Mouse (Mus musculus) testis, postnatal 14 days (tissue): Measurements from ENCODE around the gene Col18a1.
A peak's percentile ranks its signal among the peaks of the same experiment; 100 is the strongest.

ENCODE experiments used
- DNase-seq: peaks from one replicate; pipeline ENCODE4 v3.0.0; 2021; ENCODE audit warnings: low spot score

Col18a1 gene

DNA sequence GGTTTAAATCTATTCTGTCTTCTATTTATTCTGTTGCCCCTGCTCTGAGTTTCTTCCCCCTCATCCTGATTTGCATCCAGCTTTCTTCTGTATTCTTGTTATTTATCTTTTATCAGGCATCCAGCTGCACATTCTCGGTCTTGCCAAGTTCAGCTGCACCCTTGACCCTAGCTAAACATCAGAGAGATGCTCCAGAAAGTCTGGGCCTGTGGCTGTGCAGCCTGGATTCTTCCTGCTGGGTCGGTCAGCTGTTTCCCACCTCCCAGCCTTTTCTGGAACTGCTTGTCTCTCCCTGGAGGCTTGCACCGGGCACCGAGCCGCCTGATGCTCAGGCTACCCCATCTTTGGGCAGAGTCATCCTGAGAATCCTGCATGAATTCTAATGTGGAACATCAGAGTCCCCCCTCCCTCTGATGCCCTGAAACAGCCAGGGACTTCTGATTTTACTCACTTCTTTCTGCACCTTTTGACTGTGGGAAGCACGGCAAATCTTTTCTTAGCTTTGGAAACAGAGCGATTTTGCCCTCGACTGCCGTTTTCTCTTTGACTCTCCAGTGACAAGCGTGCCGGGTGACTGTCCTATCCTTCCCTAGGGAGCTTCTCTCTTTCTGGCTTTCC, 103.8 kb downstream of the Col18a1 start:
- peak; percentile 54 for DNase-seq

DNA sequence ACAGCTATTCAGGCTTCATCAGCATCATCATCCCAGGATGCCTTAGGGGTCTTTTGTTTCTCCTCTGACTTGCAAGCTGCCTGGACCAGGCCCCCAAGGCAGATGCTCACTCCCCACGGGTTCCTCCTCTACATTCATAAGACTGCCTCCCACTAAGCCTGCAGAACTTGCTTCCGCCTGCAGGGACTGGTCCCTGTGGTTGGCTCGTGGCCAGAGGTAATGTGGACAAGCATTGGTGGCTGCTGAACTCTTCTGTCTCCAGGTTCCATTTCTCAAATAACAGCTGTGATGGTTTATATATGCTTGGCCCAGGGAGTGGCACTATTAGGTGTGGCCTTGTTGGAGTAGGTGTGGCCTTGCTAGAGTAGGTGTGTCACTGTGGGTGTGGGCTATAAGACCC, 104.9 kb downstream of the Col18a1 start:
- no peak for DNase-seq

DNA sequence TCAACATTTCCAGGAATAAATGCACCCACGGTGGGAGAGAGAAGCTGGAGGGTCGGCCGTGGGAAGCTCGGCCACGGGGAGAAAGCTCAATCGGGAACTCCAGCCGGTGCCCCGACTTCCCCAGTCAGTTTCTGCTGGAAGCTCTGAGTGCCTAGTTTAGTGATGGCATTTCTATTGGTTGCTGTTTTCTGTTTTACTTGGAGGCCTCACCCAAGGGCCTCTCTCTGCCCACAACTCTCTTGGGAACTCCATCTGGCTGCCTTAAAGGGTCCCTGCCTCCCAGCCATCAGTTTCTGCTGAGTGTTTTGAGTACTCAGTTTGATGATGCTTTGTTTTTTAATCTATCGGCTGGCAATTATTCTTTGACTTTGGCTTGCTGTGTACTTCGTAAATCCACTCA, 109.6 kb downstream of the Col18a1 start:
- no peak for DNase-seq

DNA sequence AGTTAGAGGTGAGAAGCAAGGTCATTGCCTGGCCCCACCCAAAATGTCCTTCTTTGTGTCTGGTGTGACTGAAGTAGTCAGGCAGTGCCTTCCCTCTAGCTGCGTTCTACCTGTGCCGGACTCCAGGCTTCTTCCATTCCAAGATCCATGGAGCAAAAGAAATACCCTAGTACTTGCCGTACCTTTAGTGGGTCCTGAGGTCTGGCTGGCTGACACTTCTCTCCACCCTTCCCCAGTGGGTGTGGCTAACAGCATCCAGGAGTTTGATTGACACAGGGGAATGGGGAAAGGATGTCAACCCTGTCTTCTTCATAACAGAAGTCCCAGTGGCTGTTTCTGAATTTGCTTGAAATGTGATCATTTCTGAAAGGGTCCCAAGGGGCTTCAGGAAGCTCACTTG, 117.7 kb downstream of the Col18a1 start:
- DNase-seq, result no peak

DNA sequence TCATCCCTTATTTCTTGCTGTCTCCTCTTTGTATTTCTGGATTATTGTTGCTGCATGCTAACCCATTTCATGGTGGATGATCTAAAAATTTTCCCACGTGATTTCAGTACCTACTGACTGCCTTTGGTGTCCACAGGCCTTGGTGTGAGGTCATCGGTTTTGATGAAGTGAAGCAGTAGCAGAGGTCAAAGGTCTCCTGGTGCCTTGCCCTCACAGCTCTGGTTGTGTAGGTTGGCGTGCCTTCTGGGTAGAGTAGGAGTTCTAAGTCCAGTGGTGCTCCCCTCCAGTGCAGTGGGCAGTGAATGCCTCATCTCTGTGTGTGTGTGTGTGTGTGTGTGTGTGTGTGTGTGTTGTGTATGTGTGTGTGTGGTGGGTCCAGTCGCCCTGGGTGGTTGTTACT, 118.2 kb downstream of the Col18a1 start:
- DNase-seq, result no peak

DNA sequence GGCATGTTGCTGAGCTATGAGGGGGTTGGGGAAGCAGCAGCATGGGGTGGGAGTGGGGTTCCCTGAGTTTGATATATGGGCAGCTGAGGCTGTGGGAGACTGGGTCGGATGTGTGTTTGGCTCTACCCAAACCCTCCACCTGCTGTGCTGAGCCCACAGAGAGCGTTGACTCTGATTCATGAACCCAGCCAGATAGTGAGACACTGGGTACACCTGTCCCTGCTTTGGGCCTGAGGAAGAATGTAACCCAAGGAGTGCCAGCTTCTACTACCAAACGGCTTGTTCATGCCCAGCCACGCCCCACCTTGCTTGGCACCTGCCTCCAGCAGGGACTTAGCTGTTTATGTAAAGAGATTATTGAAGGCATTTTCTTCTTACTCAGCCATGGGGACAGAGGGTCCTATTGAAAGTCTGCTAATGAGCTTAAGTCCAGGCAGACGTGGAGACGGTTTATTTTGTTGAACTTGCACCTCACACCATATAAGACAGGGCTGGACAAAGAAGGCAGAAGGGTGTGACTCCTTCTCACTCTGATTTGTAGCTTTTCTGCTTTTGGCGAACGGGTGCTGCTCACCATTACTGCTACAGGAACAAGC, 127.7 kb downstream of the Col18a1 start:
- DNase-seq, result no peak

DNA sequence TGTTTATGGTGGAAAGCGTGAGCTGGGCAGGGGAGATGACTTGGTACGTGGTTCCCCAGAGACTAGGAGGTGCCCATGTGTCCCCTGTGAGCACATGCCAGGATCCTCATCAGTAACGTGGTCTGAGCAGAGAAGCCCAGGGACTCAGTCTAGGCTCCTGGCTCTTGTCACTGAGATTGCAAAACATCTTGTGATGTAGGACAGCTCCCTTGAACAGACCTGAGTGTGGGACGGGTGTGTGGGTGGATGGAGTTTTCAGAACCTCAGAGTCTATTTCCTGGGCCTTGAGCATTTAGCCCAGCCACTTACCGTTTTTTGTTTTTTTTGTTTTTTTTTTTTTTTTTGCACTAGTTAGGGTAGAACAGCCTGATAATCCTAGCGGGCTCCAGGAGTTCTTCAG, 130.9 kb downstream of the Col18a1 start:
- DNase-seq, result no peak

DNA sequence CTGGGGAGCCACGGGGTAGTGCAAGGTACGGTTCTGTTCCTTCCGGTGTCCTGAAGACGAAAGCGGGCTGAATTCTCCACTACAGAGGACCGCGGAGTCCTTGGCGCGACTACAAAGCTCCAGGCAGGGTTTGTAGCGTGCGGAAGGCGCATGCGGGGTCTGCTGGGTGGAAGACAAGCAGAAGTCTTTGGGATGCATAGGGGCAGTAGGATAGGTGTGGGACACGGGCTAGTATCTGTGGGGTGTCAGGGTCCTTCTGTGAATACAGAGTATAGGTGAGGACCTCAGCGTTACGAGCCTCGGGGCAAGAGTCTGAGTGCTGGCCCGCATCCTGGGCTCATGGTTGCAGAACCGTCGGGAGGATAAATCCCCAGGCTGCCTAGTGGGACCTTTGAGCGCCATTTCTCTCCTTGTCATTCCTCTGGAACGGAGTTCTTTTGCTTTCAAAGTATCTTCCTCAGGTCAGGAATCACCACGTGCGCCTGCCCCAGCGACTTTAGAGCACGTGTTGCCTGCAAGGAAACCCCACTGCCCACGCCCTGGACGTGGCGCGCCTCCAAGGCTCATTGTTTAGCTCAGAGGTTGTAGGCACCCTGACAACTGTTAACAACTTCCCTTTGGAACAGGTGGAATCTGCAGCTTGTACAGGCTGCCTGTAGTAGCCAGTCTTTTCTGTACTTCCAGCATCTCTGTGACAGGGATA, 132.9 kb downstream of the Col18a1 start:
- DNase-seq, result peak; percentile 55

DNA sequence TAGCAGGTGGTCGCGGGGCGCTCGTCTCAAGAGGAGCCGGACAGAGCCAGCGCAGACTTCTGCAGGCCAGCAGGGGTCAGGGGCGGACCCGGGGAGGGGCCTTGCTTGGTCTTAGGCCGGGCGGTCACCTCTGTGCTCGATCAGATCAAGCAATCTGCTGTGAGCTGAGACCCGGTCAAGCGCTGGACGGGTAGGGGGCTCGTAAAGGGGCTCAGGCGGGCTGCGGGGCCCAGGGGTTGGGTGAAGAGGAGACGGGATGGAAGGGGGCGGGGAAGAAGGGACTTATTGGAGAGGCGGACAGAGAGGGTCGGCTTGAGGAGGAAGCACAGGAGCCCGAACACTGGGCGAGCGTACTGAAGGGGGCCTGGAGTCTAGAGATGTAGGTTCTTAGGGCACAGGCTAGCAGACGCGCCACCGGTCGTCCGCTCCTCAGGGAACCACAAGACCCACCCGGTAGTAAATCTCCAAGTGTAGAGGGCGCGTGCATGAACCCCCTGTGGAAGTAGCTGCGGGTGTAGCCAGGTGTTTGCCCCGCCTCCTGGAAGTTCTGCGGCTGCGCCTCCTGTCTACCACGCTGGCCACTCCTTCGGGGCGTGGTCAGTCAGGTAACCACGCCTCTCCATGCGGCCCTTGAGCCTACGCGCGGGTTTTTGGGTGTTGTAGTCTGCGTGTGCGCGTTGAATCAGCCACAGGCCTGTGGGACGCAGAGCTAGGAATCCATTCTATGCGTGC, 133.6 kb downstream of the Col18a1 start:
- DNase-seq, result peak; percentile 91

DNA sequence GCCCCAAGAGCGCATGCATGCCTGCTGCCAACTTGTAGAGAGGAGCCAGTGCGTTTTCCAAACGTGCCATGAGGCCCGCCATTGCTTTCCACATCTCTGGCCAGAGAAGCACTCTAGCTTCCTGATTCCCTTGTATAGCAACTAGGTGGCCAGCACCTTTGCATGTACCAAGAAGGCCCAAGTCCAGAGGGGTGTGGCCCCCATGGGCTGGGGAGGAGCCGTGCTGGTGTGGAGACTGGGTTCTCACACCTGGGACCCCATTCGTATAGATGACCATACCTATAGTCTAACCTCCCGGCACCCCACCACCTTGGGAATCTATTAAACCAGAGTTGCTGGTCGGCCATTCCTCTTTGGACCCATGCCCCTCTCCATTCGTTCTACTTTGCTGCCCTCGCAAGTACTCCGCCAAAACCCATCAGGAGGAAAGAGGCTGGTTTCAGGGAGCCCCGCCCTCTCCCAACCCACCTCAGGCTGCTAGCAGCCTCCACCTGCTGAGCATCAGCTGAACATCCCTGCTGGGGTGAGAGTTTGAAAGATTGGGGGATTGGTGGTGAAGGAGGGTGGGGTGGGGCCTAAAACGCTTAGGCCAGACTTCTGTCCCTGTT, 134.5 kb downstream of the Col18a1 start, which contains the start of gene Slc19a1:
Gene Slc19a1, plus strand, starts transcription at position 474 of the 608 bp plus-strand sequence.
- no peak for DNase-seq

DNA sequence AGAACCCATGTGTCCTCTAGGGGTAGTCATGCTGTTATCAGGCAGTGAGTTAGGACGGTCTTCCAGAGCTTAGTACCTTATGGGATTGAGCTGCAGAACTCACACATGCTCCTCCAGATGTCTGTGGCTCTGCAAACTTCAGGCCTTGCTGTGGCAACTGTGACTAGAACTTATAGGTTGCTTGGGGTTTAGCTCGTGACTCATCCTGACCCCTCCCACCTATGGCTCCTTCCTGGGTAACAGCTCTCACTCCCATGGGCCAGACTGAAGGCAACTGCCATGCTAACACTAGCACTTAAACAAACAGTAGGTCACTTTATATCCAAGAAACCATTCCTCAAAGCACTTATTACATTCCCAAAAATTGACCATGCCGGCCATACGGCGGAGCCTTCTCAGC, 135.7 kb downstream of the Col18a1 start:
- no peak for DNase-seq

DNA sequence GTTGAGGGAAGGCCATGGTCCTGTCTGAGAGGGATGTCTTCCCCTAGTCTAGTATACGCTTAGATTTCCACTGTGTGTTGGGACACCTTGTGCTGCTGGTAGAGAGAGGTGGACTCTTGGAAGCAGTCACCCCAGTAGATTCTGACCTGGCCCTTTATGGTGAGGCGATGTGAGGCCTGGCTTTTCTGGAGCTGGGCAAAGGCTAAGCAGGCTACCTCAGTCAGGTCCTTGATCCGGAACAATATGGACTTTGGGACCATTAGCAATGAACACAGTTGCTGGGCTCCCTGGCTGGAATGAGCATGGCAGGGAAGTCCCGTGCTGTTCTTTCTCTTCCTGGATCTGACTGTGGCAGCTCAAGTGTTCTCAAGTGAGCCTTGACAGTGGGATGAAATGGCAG, 136.6 kb downstream of the Col18a1 start:
- no peak for DNase-seq

DNA sequence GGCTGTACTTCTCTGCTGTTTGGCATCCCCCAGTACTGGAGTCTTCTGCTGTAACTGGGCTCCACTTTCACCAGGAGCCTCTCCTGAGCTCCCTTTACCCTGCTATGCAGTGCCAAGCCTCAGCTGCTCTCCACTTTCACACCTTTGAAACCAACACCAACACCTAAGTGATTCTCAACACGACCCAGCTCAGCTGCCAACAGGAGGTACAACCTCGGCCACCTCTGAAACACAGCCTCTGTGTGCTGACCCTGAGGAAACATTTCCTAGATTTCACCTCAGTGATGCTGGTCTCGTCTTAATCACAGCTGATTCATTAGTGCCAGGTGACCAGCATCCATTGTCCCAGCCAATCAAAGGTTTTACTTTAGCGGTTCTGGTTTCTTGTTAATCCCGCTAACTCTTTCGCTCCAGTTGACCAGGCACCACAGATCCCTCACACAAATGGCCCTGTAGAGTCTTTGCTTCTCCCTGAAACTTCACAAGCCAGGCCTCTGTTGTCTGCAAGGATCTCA, 137.5 kb downstream of the Col18a1 start:
- no peak for DNase-seq

DNA sequence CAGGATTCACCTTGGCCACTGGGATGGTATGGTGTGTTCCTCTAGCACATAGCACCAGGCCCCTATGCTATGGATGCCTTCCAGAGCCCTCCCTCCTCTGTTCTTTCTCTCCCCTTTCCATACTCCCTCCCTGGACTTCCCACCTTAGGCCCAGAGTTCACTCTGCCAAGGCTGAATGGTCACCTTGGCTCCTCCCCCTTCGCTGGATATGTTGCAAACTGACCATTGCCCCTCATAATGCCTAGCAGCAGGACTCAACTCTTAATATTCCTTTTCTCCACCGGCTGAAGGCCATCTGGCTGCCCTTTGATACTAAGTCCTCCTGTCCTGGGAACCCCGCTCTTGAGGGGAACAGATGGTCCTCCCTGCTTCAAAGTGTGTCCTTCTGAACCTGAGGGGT, 139.4 kb downstream of the Col18a1 start:
- DNase-seq, result no peak

DNA sequence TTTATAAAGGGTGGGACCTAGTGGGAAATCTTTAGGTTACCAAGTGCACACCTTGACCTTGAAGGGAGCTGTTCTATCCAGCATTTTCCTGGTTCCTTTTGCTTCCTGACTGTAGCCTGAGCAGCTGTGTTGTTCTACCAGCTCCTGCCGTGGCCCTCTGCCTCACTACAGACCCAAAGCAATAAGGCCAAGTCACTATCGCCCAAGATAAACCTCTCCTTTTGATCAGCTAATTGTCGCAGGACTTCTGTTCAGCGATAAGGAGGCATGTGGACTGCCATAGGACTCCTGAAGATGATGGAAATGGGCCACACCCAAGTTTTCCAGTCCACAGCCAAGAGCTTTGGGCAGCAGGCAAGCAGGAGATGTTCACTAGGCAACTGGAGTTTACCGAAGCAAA, 142.1 kb downstream of the Col18a1 start:
- no peak for DNase-seq

DNA sequence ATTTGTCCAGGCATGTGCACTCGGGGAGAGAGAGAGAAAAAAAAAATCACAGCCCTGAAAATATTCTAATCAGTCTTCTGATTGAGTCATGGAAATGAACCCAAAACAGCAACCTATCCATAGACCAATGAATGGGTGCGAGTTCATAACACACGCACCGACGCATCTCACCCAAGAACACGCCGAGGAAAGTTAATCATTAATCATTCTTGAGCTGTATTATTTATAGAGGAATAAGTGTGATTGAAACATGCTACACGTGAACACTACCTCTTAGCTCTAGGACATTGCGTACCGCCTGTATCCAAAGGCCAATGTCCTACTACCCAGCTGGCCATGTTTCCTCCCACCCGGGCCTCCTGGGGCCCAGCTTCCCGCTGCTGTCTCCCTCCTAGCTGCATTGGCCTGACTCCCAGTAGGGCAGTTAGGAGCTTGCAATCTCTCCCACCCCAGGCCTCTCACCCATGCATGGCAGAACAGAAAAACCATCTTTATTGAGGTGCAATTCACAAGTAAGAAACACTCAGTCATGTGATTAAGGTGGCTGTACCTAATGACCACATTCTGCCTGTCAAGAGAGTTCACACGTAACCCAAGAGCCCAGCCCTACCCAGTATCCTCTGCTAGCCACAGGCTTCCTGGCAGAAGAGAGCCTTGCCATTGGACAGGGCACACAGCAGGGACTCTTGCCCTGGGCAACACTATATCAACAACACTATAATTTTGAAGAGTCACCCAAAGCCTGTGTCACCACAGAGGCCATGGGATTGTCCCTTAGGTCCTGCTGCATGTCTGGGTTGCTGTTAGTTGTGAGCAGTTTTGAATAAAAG, 143.8 kb downstream of the Col18a1 start:
- no peak for DNase-seq

DNA sequence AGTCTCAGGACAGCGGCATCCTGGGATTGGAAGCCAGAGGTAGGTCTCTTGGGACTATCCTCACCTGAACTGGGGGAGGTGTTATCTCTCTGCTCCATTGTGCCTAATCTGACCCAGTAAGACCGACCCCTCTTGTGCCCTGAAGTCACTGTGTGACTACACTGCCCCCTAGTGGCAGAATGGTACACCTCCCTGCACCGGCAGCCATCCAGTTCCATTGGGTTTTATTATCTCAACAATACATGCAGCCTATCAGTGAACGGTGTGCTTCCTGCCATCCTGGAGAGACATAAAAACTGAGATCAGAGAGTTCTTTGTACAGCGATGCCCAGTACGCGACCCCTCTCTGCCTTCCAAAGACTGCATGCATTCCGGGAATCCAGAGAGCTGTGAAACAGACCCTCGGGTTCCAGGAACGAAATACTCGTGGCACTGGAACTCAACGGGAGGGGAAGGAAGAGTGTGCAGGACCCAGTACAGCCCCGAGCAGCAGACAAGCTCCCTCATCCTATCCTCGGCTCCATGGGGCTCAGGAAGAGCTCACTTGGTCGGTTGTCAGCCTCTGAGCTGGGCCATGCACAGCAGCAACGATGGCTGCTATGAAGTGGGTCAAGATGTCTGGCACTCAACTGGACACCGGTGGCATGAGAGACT, 144.8 kb downstream of the Col18a1 start:
- DNase-seq, result peak; percentile 69

DNA sequence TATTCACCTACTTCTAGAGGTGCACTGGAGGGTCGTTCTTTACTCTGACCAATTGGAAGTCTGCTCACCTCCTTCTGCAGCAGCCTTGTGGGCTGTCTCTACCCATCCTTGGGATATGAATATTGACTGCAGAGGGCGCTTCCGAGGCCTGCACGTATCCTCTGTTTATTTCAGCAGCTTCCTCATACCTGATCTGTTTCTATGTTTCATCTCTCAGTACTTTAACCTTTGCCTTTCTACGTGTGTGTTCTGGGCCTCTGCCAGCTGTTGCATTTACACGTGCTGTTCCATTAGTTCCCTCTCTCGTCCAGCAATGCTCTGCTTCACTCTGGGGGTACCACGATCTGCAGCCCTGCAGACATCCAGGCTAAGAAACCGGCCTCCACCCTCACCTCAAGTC, 148.7 kb downstream of the Col18a1 start:
- DNase-seq, result no peak

DNA sequence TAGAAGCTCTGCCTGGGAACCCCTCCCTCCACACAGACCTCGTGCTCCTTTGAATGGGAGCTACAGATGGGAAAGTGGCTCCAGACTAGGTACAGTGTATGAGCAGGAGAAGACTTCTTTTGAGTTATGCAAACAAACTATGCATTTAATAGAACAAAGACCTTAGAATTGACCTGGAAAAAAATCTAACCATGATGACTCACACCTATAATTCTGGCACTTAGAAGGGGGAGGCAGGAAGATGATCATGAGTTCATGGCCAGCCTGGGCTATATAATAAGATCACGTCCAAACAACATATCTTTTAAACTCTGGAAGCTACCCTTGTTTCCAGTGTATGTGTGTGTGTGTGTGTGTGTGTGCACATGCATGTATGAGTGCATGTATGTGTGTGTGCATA, 149.3 kb downstream of the Col18a1 start:
- DNase-seq, result no peak

DNA sequence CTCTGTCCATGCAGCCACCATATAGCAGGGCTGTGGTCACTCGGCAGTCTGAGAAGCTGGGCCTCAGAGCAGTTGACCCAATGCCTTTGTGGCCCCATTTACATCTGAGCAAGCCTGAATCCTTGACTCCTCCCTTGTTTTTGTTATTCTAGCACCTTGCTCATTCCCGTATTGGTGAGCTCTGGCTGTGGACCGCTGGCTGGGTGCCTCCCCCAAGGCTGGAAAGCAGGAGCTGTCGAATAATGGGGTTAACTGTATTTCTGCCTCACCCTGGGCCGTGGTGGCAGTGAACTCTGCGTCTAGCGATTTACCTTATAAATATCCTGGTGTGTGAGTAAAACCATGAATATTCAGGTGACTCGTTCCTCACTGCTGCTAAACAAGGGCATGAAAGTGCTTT, 149.8 kb downstream of the Col18a1 start:
- no peak for DNase-seq

DNA sequence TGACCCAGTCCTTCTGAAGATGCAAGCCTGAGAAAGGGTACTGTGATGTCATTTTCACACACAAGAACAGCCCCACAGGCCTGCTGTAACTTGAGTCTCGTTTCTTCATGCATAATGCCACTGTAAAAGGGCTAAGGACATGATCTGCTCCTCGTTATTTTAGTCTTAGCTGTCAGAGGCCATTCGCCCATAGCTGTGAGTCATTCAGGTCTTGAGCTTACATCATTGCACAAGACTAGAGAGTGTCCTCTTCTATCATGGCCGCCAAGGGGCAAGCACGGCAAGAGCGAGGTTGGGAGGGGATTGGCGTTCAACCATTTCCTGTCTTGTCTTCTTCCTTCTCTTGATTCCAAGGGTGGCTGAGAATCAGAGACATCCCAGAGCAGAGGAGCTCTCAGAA, 150.3 kb downstream of the Col18a1 start:
- DNase-seq, result no peak
